Mouse (Mus musculus): ENCODE measurements at regions not wholly inside any gene's neighbourhood (a gene's known extent, or its start where the extent isn't known, plus 50 kb on each side); places are given as distances from the start of the nearest gene placed in this dataset.

DNA sequence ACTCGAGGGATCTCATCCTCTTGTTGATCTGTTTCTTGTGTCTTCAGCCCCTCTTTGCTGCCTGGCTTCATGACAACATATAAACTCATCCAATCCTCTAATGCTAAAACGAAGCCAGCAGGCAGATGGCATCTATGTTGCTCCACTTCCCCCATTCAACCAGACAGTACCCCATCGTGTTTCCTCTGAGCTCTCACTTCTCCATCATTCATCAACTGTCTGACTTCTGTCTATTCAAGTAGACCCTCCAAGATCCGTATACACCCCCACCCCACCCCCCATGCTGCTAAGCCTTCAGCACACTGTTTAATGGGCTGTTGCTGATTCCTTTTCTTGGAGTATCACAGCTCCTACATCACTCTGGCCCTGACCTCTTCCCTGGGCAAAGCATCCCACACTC lies 429.0 kb downstream of the Nedd1 start:
- no peaks in the 10 kb centered on the region for H3K79me2 ChIP-seq (ENCODE audit: control insufficient read depth, insufficient read depth, low read length, poor library complexity)
- no peak overlapping the region for H3K9ac ChIP-seq (ENCODE audit: control insufficient read depth, low read depth, low read length, poor library complexity, severe bottlenecking)
- H3K36me3 ChIP-seq (ENCODE audit: control insufficient read depth in 1 of 2, insufficient read depth in 2 of 2, low read length in 2 of 2): no peaks in the 10 kb centered on the region
- no peak for DNase-seq (ENCODE audit: low read depth, low spot score)
- H3K27ac ChIP-seq (ENCODE audit: control insufficient read depth, low read depth, low read length): no peak overlapping the region
- no peak overlapping the region for H3K4me3 ChIP-seq (ENCODE audit: control insufficient read depth in 1 of 2, insufficient read depth in 1 of 2, low read depth in 2 of 2, low read length in 2 of 2)
- TF ChIP-seq NELFE (IDR thresholded peaks at IDR 0.05; ENCODE audit: low read depth, low read length): no peak
- TF ChIP-seq UBTF (IDR thresholded peaks at IDR 0.05; ENCODE audit: borderline replicate concordance, insufficient read depth, low read depth, low read length): no peak
- no peak for TF ChIP-seq SMC3 (IDR thresholded peaks at IDR 0.05; ENCODE audit: low read depth, low read length)
- no peak for TF ChIP-seq NRF1 (IDR thresholded peaks at IDR 0.05; ENCODE audit: insufficient read depth, low read depth, low read length, poor library complexity, severe bottlenecking)
- TF ChIP-seq MEF2A (IDR thresholded peaks at IDR 0.05; ENCODE audit: extremely low read depth, insufficient replicate concordance, low read depth, low read length, poor library complexity, severe bottlenecking): no peak
- TF ChIP-seq MYC (IDR thresholded peaks at IDR 0.05; ENCODE audit: low read depth, low read length): no peak
- H3K4me1 ChIP-seq (ENCODE audit: control insufficient read depth in 1 of 2, insufficient read depth in 2 of 2, low read length in 2 of 2): no peaks in the 10 kb centered on the region
- no peaks in the 10 kb centered on the region for H3K27me3 ChIP-seq (ENCODE audit: control insufficient read depth in 1 of 2, insufficient read depth in 2 of 2, low read length in 2 of 2)
- H3K9me3 ChIP-seq (replicated peaks; ENCODE audit: insufficient read depth, low read length): no peaks in the 10 kb centered on the region

DNA sequence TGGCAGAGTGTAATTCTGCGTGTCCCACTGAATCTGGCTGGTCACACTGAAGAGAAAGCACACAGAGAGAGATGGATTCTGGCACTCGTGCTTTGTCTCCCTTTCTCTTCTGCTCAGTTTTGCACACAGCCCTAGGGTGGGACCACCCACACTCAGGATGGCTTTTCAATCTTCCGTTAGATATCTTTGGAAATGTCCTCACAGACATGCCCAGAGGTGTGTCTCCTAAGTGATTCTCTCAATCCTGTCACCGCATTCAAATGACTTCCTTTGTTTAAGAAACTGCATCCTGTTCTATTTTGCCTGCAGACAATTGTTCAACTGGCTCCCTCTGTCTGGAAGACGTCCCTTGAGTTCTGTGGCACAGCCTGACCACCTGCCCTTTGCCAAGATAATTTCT lies 433.0 kb downstream of the Nedd1 start:
- Histone ChIP-seq H3K27me3 (ENCODE audit: control insufficient read depth in 1 of 2, insufficient read depth in 2 of 2, low read length in 2 of 2) (no peaks in the 10 kb centered on the region), H3K9ac (ENCODE audit: control insufficient read depth, low read depth, low read length, poor library complexity, severe bottlenecking) (no peak overlapping the region), H3K9me3 (replicated peaks; ENCODE audit: insufficient read depth, low read length) (no peaks in the 10 kb centered on the region), H3K4me1 (ENCODE audit: control insufficient read depth in 1 of 2, insufficient read depth in 2 of 2, low read length in 2 of 2) (no peaks in the 10 kb centered on the region), H3K79me2 (ENCODE audit: control insufficient read depth, insufficient read depth, low read length, poor library complexity) (no peaks in the 10 kb centered on the region), H3K36me3 (ENCODE audit: control insufficient read depth in 1 of 2, insufficient read depth in 2 of 2, low read length in 2 of 2) (no peaks in the 10 kb centered on the region), H3K4me3 (ENCODE audit: control insufficient read depth in 1 of 2, insufficient read depth in 1 of 2, low read depth in 2 of 2, low read length in 2 of 2) (no peak overlapping the region), H3K27ac (ENCODE audit: control insufficient read depth, low read depth, low read length) (no peak overlapping the region)
- DNase-seq (ENCODE audit: low read depth, low spot score): no peak
- TF ChIP-seq ZMIZ1 (IDR thresholded peaks at IDR 0.05; ENCODE audit: low read depth, low read length): no peak
- no peak for TF ChIP-seq MYB (IDR thresholded peaks at IDR 0.05; ENCODE audit: low read depth, low read length)
- TF ChIP-seq MAZ (IDR thresholded peaks at IDR 0.05; ENCODE audit: low read depth, low read length): no peak
- no peak for TF ChIP-seq MXI1 (IDR thresholded peaks at IDR 0.05; ENCODE audit: low read depth, low read length)
- no peak for TF ChIP-seq SIN3A (IDR thresholded peaks at IDR 0.05; ENCODE audit: low read length)

DNA sequence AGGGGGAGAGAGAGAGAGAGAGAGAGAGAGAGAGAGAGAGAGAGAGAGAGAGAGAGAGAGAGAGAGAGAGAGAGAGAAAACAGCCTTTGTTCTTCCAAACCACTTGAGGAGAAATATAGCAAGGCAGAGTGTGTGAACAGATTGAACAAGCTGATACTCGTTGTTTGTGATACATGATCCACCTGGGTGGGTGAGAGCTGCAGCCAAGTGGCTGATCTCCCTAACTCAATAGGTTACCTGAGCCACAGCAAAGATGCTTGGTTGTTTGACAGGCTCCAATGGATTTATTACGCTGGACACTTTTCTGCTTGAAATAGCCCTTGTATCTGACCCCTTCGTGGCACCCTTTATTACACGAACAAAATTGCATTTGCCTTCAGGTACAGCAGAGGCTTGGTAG lies 438.0 kb downstream of the Nedd1 start:
- DNase-seq (ENCODE audit: low read depth, low spot score): no peak

More for the DNA sequence above, 438.0 kb downstream of the Nedd1 start:
- Histone ChIP-seq H3K9me3 (replicated peaks; ENCODE audit: insufficient read depth, low read length) (no peaks in the 10 kb centered on the region), H3K9ac (ENCODE audit: control insufficient read depth, low read depth, low read length, poor library complexity, severe bottlenecking) (no peak overlapping the region), H3K79me2 (ENCODE audit: control insufficient read depth, insufficient read depth, low read length, poor library complexity) (no peaks in the 10 kb centered on the region), H3K4me1 (ENCODE audit: control insufficient read depth in 1 of 2, insufficient read depth in 2 of 2, low read length in 2 of 2) (no peaks in the 10 kb centered on the region), H3K36me3 (ENCODE audit: control insufficient read depth in 1 of 2, insufficient read depth in 2 of 2, low read length in 2 of 2) (no peaks in the 10 kb centered on the region), H3K4me3 (ENCODE audit: control insufficient read depth in 1 of 2, insufficient read depth in 1 of 2, low read depth in 2 of 2, low read length in 2 of 2) (no peak overlapping the region), H3K27me3 (ENCODE audit: control insufficient read depth in 1 of 2, insufficient read depth in 2 of 2, low read length in 2 of 2) (no peaks in the 10 kb centered on the region), H3K27ac (ENCODE audit: control insufficient read depth, low read depth, low read length) (no peak overlapping the region)
- no peak for TF ChIP-seq RAD21 (IDR thresholded peaks at IDR 0.05; ENCODE audit: low read depth, low read length)
- no peak for TF ChIP-seq JUND (IDR thresholded peaks at IDR 0.05; ENCODE audit: low read depth, low read length)
- no peak for TF ChIP-seq POLR2AphosphoS5 (IDR thresholded peaks at IDR 0.05; ENCODE audit: borderline replicate concordance, low read depth, low read length)
- TF ChIP-seq SMC3 (IDR thresholded peaks at IDR 0.05; ENCODE audit: low read depth, low read length): no peak
- no peak for TF ChIP-seq RCOR1 (IDR thresholded peaks at IDR 0.05; ENCODE audit: low read depth, low read length)
- no peak for TF ChIP-seq MAZ (IDR thresholded peaks at IDR 0.05; ENCODE audit: low read depth, low read length)
- TF ChIP-seq HCFC1 (IDR thresholded peaks at IDR 0.05; ENCODE audit: low read depth, low read length): no peak
- no peak for TF ChIP-seq MEF2A (IDR thresholded peaks at IDR 0.05; ENCODE audit: extremely low read depth, insufficient replicate concordance, low read depth, low read length, poor library complexity, severe bottlenecking)
- no peak for TF ChIP-seq NELFE (IDR thresholded peaks at IDR 0.05; ENCODE audit: low read depth, low read length)
- TF ChIP-seq TBP (IDR thresholded peaks at IDR 0.05; ENCODE audit: low read depth, low read length): no peak
- TF ChIP-seq TCF12 (IDR thresholded peaks at IDR 0.05; ENCODE audit: low read depth, low read length): no peak
- TF ChIP-seq ZC3H11A (IDR thresholded peaks at IDR 0.05; ENCODE audit: low read depth, low read length): no peak
- no peak for TF ChIP-seq ELF1 (IDR thresholded peaks at IDR 0.05; ENCODE audit: low read depth, low read length)
- no peak for TF ChIP-seq SIN3A (IDR thresholded peaks at IDR 0.05; ENCODE audit: low read length)
- no peak for TF ChIP-seq USF1 (IDR thresholded peaks at IDR 0.05; ENCODE audit: low read depth, low read length)
- TF ChIP-seq POLR2AphosphoS2 (IDR thresholded peaks at IDR 0.05; ENCODE audit: low read length): no peak

Measured in MEL (cell line).